Mouse (Mus musculus) intestine, postnatal 0 days (tissue): Measurements from ENCODE around the gene Tead4. TPM values are rescaled to one million over a fixed set of nuclear protein-coding genes. Genes with fewer than 3 reads are reported as not detected.

Source experiments
- ATAC-seq: fragments of 200-750 bp; cut with Nextera tagmentation; 2 replicates; pipeline ENCODE4 v1.8.0; 2017; ENCODE audit warnings: mild to moderate bottlenecking, moderate TSS enrichment, moderate library complexity
- H3K27ac ChIP-seq: fragments of 300-500 bp; sonication (generic); 2 replicates; pipeline ENCODE4 v1.5.1; 2014; ENCODE audit warnings: mild to moderate bottlenecking, low read depth, low read length, moderate library complexity
- H3K27me3 ChIP-seq: fragments of 300-500 bp; sonication (generic); replicated peaks from 2 replicates; pipeline ENCODE4 v1.6.1; 2014; ENCODE audit warnings: low read length, mixed read lengths; ENCODE audit not compliant: control insufficient read depth, insufficient read depth
- H3K36me3 ChIP-seq: fragments of 300-500 bp; sonication (generic); 2 replicates; pipeline ENCODE4 v1.6.1; 2014; ENCODE audit warnings: mild to moderate bottlenecking, moderate library complexity; ENCODE audit not compliant: control insufficient read depth, insufficient read depth
- H3K4me1 ChIP-seq: fragments of 300-500 bp; sonication (generic); replicated peaks from 2 replicates; pipeline ENCODE4 v1.6.1; 2014; ENCODE audit warnings: antibody characterized with exemption, low read length, mixed read lengths; ENCODE audit not compliant: control insufficient read depth, insufficient read depth
- H3K4me2 ChIP-seq: fragments of 300-500 bp; sonication (generic); replicated peaks from 2 replicates; pipeline ENCODE4 v1.6.1; 2014; ENCODE audit warnings: low read depth, mild to moderate bottlenecking, moderate library complexity
- H3K4me3 ChIP-seq: fragments of 300-500 bp; sonication (generic); 2 replicates; pipeline ENCODE4 v1.5.1; 2014; ENCODE audit warnings: low read depth, low read length
- H3K9ac ChIP-seq: fragments of 300-500 bp; sonication (generic); 2 replicates; pipeline ENCODE4 v1.6.1; 2014; ENCODE audit warnings: mild to moderate bottlenecking, low read depth, low read length
- H3K9me3 ChIP-seq: fragments of 300-500 bp; sonication (generic); 2 replicates; pipeline ENCODE4 v1.6.1; 2016; ENCODE audit warnings: mixed run types; ENCODE audit not compliant: control insufficient read depth
- CTCF ChIP-seq: sonication (generic); IDR thresholded peaks from 2 replicates; pipeline ENCODE4 v1.5.1; 2016; ENCODE audit warnings: low read depth, mild to moderate bottlenecking, control low read depth, antibody characterized with exemption, moderate library complexity
- WGBS: fragments of 180-500 bp; shearing (Covaris S2); extraction: QIAGEN DNeasy Blood & Tissue Kit; methylation state at CpG from one replicate; pipeline ENCODE4 v1.1.7; 2014; 5-methylcytosine and 5-hydroxymethylcytosine counted together
- polyA plus RNA-seq: library from polyadenylated mRNA; unstranded; fragments of >200 nt; fragmentation: Nextera tagmentation; extraction: Ambion mirVana; gene quantifications from 2 replicates; pipeline ENCODE4 v1.2.1, GENCODE M21; 2015

The Tead4 gene
- polyA plus RNA-seq, 1 experiment from 2014 or later, result 1.5 TPM

GRCm38 (mm10) chr6:128178681-128179080 lies 121.9 kb downstream of the Tead4 start:
- WGBS, result 93% methylated on average over 2 of the region's 2 CpGs
- no peaks in the 10 kb centered on the region for H3K27me3 ChIP-seq

More at GRCm38 (mm10) chr6:128178681-128179080, 121.9 kb downstream of the Tead4 start:
- Histone ChIP-seq H3K4me1 (no peaks in the 10 kb centered on the region), H3K4me2 (no peak overlapping the region), H3K27ac (no peak overlapping the region), H3K9ac (no peak overlapping the region), H3K4me3 (no peak overlapping the region), H3K9me3 (no peaks in the 10 kb centered on the region), H3K36me3 (no peaks in the 10 kb centered on the region)
- no peak for TF ChIP-seq CTCF
- no peak for ATAC-seq

Other genes starting within 250 kb of the Tead4 start
- gene Tspan9, start 157.2 kb downstream of the Tead4 start, polyA plus RNA-seq, result 49.8 and 55.5 TPM in 2 replicates
- gene Tulp3, start 55.0 kb upstream of the Tead4 start, polyA plus RNA-seq, result 3.0 and 4.4 TPM in 2 replicates
- 39.1 and 39.5 TPM in 2 replicates for gene Rhno1, start 62.1 kb upstream of the Tead4 start, polyA plus RNA-seq
- 4.7 and 5.7 TPM in 2 replicates for gene Foxm1, start 62.1 kb upstream of the Tead4 start, polyA plus RNA-seq
- not detected in 2 replicates for gene Tex52, start 74.6 kb upstream of the Tead4 start, polyA plus RNA-seq
- not detected in 2 replicates for gene Gm44596, start 74.7 kb upstream of the Tead4 start, polyA plus RNA-seq
- 2.3 and 3.4 TPM in 2 replicates for gene Nrip2, start 98.5 kb upstream of the Tead4 start, polyA plus RNA-seq
- 9.4 and 11.9 TPM in 2 replicates for gene Itfg2, start 124.1 kb upstream of the Tead4 start, polyA plus RNA-seq
- gene Fkbp4, start 137.9 kb upstream of the Tead4 start, polyA plus RNA-seq, result 113 and 116 TPM in 2 replicates
- 0.39 and 0.44 TPM in 2 replicates for gene Pzp, start 225.9 kb upstream of the Tead4 start, polyA plus RNA-seq